Mouse (Mus musculus) adrenal gland (tissue): ENCODE data around the gene Tshz3.

ENCODE experiments used
- intact Hi-C: fragments of 180-260 bp; cut with DNase I; formaldehyde crosslinking; loops from one replicate; pipeline ENCODE4 v1.15.1; 2025
- long read RNA-seq, 2 experiments: library from polyadenylated mRNA; unstranded; transcript quantifications; one replicate each; pipeline ENCODE4 v2.0.0; 2020; ENCODE audit warnings: borderline replicate concordance in 1 of 2; ENCODE audit not compliant: insufficient replicate concordance in 1 of 2

Gene Tshz3
- long read RNA-seq, experiment 1, partial matches to known transcripts, result 0 of 1 reads
- long read RNA-seq, experiment 1, other reads (novel, unspliced or antisense), result 1 of 1 reads
- long read RNA-seq, experiment 2, partial matches to known transcripts, result 0 of 1 reads
- long read RNA-seq, experiment 2, other reads (novel, unspliced or antisense), result 1 of 1 reads

DNA sequence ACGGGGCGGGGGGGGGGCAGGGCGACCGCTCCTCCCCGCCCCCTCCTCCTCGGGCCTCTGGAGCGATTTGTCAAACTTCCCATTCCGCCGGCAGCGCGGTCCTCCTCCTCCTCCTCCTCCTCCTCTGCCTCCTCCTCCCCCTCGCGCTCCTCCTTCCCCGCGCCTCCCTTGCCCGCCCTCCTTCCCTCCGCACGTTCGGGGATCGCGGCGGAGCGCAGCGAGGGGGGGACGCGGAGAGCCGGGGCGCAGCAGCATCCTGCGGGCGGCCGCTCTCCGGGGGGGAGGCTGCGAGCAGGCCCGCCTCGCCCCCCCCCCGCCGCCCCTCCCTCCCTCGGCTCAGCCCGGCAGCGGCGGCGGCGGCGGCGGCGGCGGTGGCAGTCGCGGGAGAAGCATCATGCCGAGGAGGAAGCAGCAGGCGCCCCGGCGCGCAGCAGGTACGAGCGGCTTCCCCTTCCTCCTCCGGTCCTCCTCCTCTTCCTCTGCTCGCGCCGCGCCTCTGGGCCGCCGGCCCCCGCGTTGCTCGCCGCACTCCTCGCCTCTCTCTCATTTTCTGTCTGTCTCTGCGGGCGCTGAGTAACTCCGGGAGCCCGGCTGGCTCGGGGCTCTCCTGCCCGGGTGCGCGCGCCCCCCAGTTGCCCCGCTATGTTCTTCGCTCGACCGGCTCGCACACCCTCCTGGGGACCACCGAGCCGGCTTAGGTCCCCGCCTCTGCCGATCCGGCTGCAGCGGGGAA, at the start of gene Tshz3:
Tshz3 (plus strand) TSS at position 263 of the 733 bp plus-strand sequence.
- intact Hi-C loops, result loop anchor here (10.0 kb wide), 1 partner anchor 647 kb away; no protein-coding TSS in a partner anchor

- intact Hi-C loops, result no loop called here
These were observed 42.0 kb upstream of the Tshz3 start for GRCm38 (mm10) chr7:36655931-36656330.

GRCm38 (mm10) chr7:36656401-36656800, 41.5 kb upstream of the Tshz3 start:
- intact Hi-C loops, result no loop called here

DNA sequence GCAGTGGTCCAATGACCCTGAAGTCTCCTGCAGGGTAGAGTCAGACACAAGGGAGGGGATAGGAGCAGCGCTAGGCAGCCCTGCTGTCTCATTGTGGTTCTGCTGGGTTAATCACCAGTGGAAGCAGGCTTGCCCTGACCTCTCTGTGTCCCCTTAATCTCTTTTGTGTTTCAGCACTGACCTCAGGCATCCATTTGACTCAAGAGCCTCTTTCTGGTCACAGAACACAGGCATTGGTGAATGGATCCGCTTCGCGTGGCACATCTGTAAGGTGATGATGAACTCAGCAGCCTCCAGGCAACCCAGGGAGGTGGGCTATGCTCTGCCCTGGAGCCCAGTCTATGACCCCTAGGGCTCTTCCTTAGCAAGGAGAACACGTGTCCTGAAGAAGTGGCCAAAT, 39.6 kb upstream of the Tshz3 start:
- intact Hi-C loops, result no loop called here

DNA sequence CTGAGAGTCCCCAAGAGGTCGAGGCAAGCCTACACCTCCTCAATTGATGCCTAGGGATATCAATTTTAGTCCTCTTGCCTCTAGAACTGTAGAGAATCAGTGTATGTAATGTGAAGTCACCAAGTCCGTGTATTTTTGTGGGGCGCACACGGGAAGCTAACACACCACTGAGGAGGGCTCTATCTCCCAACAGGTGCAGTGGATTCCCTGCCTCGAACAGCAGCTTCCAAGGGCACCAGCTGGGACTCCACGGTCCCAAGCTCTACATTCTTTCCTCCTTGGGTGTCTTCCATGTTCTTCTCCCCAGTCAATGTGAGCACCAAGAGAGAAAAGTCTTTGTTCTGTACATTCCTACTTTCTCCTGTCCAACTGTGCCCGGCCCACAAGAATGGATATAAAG, 38.7 kb upstream of the Tshz3 start:
- intact Hi-C loops, result no loop called here

- intact Hi-C loops, result no loop called here
These were observed 37.3 kb upstream of the Tshz3 start for GRCm38 (mm10) chr7:36660654-36661053.

DNA sequence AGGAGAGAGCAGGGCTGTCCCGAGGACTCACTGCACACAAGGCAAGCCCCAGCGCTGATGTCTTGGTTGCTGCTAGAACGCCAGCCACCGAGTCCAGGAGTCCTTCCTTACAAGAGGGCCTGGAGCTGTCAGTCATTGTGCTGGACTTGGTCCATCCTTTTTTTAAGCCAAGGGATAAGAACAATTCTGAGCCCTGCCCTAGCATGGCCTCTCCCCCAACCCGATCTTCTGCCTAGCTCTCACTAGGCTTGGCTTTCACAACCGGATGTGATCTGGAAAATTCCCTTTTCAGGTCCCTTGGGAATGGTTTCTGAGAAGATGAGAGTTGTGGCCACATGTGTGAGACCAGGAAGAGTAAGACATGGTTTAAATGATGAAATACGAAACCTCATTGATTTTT, 34.5 kb upstream of the Tshz3 start:
- intact Hi-C loops, result no loop called here

- intact Hi-C loops, result no loop called here
These were observed 30.2 kb upstream of the Tshz3 start for GRCm38 (mm10) chr7:36667767-36668166.

GRCm38 (mm10) chr7:36678031-36678430, 19.9 kb upstream of the Tshz3 start:
- intact Hi-C loops, result no loop called here

DNA sequence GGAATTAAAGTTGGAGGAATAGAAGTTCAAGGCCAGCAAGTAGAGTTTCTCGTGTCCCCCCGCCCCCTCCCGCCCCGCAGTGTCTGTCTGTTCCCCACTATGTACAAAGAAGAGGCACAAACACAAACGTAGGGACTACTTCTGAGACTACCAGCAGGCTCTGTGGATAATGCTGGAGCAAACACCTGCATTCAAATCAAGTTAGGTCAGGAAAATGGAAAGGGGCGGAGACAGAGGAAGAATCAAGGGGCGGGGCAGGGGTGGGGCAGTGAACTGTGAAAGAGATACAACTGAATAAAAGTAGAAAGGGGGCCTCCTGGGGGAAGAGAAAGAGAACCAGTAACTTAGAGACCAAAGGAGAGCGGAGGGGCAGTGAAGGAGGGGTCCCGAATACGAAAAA, 19.4 kb upstream of the Tshz3 start:
- intact Hi-C loops, result no loop called here

GRCm38 (mm10) chr7:36679031-36679618, 18.8 kb upstream of the Tshz3 start:
- intact Hi-C loops, result no loop called here

DNA sequence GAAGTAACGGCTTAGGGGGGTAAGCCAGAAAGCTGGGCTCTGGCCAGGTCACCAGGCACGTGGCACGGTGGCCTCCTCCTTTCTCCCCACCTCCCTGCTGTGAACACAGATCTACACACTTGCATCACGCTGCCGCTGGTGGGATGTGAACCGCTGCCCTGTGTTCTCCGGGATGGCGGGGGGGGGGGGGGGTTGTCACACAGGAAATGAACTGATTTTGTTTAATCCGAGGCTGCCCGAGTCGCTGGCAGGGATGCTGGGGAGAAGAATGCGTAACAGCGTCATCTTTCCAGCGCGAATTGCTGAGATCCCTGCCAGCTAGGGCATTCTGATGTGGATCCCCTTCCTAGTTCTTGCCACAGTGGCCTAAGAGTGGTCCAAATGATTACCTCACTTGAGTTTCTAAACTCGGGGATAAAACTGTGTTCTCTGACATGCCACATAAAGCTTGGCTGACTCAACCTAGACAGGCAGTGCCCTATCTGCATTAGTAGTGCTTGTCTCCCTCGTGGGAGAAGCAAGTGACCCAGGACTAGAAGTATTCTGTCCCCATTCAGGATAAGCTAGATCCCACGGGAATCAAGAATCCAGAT, 18.0 kb upstream of the Tshz3 start:
- intact Hi-C loops, result no loop called here

GRCm38 (mm10) chr7:36687508-36687907, 10.4 kb upstream of the Tshz3 start:
- intact Hi-C loops, result no loop called here

DNA sequence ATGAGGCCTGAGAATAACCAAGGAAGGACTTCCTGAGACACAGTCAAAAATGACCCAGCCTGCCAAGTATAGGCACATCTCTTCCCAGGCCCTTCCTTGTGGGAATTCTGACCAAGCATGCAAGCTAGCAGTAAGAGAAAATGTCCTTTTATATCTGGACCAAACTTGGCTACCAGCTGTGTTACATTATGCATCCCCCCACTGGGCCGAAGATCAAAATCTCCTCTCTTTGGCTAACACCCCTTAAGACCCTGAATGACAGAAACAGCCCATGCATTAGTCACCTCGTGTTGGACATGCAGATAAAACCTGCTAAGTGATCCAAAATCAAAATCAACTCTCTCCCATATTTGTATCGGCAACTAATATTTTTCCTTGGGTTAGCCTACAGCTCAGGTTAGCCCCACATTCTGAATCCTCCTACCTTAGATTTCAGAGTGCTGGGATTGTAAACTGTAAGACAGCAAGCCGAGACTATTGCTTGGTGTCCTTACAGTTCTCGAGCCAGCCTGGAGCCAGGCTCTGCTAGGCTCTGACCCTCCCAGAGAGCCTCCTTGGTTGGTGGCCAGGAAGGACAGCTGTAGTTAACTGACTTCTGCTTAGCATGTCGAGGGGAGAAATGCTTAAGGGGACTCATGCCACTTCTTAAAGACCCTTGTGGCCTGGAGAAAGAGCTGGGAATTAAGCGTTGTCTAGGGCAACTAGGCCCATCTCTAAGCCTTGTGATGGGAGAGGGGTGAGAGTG, 8.7 kb upstream of the Tshz3 start:
- intact Hi-C loops, result no loop called here

- intact Hi-C loops, result loop anchor here (5.0 to 10.0 kb wide), 2 partner anchors 287 to 654 kb away; no protein-coding TSS in a partner anchor
These were observed 7.4 kb upstream of the Tshz3 start for GRCm38 (mm10) chr7:36690551-36690950.

DNA sequence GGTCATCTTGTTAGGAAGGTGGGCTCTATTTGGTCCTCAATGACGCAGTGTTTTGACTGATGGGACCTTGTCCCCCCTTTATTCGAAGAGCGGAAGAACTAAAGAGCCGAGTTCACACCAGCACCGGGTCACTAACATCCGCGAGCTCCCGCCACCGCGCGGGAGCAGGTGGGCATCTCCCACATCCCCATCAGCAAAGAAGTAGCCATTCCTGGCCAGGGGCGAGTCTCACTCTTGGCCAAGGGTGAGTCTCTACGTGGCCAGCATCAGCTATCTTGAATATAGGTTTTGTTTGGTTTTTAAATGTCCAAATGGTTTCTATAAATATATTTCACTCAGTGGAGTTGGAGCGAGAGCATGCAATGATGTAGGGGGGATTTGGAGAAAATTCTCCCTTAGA, 6.3 kb upstream of the Tshz3 start:
- intact Hi-C loops, result loop anchor here (5.0 to 10.0 kb wide), 2 partner anchors 286 to 653 kb away; no protein-coding TSS in a partner anchor

GRCm38 (mm10) chr7:36692381-36692780, 5.5 kb upstream of the Tshz3 start:
- intact Hi-C loops, result loop anchor here (5.0 to 10.0 kb wide), 2 partner anchors 285 to 652 kb away; no protein-coding TSS in a partner anchor

- intact Hi-C loops, result loop anchor here (5.0 to 10.0 kb wide), 2 partner anchors 284 to 652 kb away; no protein-coding TSS in a partner anchor
These were observed 4.8 kb upstream of the Tshz3 start for GRCm38 (mm10) chr7:36693081-36693480.

- intact Hi-C loops, result loop anchor here (5.0 to 10.0 kb wide), 2 partner anchors 283 to 650 kb away; no protein-coding TSS in a partner anchor
These were observed 3.2 kb upstream of the Tshz3 start for GRCm38 (mm10) chr7:36694642-36695191.

DNA sequence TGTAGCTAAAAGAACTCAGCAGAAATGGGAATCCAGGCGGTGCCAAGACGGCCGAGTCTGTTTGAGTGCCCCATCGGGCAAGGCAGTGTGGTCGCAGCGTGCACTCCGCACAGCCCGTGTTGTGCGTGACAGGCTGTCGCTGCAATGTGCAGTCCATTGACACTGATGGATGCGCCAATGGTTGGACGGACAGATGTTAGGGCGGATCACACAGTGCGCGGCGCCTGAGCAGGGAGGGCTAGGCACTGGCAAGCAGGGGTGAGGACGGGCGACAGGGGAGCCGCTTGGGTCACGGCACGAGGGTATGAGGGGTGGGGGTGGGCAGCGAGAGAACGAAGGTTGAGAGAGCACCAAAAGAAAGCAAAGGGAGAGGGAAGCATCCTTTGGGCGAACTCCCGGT, 2.6 kb upstream of the Tshz3 start:
- intact Hi-C loops, result loop anchor here (10.0 kb wide), 1 partner anchor 650 kb away; no protein-coding TSS in a partner anchor

- intact Hi-C loops, result loop anchor here (10.0 kb wide), 1 partner anchor 649 kb away; no protein-coding TSS in a partner anchor
These were observed 2.1 kb upstream of the Tshz3 start for GRCm38 (mm10) chr7:36695791-36696241.
